Mouse (Mus musculus) bone marrow macrophage, adult 2 months (primary cell): ENCODE measurements around the gene Cox19.

Source experiments
- CTCF ChIP-seq: IDR thresholded peaks from 2 replicates; pipeline ENCODE4 v1.5.1; 2012; ENCODE audit warnings: low read depth, mild to moderate bottlenecking, low read length, moderate library complexity
- POLR2A ChIP-seq: IDR thresholded peaks from 2 replicates; pipeline ENCODE4 v1.6.1; 2012; ENCODE audit warnings: mild to moderate bottlenecking, low read depth, low read length, borderline replicate concordance

DNA sequence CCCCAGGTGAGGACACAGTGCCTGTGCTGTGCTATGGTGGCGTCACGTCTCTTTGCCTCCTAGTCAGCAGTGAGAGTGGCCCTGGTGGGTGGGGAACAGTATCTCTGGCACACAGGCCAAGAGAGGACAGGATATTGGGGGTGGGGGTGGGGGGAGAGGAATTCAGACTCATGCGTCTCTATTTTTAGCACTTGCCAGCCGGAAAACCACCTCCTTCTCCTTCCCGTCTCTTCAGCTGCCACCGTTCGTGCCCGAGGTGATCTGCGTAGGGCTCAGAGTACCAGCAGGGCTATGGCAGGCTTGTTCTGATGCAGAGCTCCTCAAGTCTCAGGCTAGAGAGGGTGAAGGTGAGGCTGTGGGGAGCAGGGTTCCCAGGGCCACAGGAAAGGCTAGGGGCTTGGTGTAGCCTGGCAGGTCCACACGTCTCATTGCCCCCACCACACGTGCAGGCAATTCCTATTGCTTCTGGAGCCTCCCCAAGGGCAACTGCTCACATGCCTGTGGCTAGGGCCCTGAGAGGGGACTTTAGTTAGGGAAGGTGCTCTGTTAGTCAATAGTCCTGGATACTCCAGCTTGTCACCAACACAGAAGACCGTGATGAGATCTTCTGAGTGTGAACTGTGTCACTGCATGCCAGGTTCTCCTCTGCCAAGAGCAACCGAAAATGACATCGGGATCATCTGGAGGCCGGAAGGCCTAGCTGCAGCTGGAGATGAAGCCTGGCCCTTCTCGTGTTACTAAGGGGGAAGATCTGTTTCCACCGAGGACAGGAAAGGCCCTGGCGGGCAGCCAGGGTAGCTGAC lies 26.5 kb upstream of the Cox19 start, which contains the start of gene Gpr146:
- TF ChIP-seq CTCF, result no peak
- TF ChIP-seq POLR2A, result no peak
